ENCODE assay signal across 8 mouse cellular contexts in the genomic region with DNA sequence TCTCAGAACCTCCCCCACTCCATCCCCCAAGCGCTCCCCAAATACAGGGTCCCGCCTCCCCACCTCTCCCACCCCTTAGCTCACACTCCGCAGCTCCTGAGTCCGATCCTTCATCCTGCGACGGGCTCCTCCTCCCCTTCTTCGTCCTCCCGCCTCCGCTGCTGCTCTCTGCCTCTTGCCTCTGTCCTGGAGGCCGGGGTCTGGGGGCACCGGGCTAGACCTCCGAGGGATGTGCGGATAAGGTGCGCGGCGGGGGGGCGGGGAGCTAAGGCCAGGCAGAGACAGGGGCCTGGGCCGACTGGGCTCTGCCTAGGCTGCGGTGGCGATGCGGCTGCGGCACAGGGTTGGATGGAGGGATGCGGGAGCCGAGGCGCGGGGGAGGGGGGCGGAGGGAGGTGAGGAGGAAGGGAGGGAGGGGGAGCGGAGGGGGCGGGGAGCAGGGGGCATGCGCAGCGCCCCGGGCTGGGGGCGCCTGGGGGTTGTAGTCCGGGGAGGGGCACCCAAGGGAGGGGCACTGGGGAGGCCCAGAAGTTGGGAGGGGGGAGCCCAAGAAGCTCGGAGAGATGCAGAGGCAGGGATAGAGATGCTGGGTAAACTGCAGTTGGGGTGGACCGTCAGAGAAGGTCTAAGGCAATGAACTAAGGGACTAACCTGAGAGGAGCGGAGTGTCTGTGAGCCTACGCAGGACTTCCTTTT. TPM values are rescaled to one million over a fixed set of nuclear protein-coding genes. Genes with fewer than 3 reads are reported as not detected.
DNase-seq lines count a peak whose midpoint lies in the region; ATAC-seq and TF ChIP-seq lines count a peak whose summit lies in the region.

Gene Stx4a (plus strand): TSS at position 119 of the 696 bp plus-strand sequence.
Gene Stx1b (minus strand): TSS at position 374 of the 696 bp plus-strand sequence.

- peak within 1 kb of the TSS; percentile 77 for H3K4me2 ChIP-seq in lung, embryonic 16.5 days (ENCODE audit: low read depth, low read length)
- H3K4me2 ChIP-seq in heart, embryonic 13.5 days: peak within 1 kb of the TSS; percentile 76
- peak within 1 kb of the TSS; percentile 85 for H3K4me2 ChIP-seq in midbrain, embryonic 15.5 days

- H3K27me3 ChIP-seq in lung, embryonic 16.5 days (ENCODE audit: control insufficient read depth, insufficient read depth, low read depth, low read length): no peaks in the 10 kb centered on the region
- peaks cover 10% of the 10 kb centered on the region; the same call in 1 of the 2 replicates for H3K27me3 ChIP-seq in heart, embryonic 13.5 days (replicated peaks)
- H3K27me3 ChIP-seq in midbrain, embryonic 15.5 days (replicated peaks): no peaks in the 10 kb centered on the region

- no peak within 1 kb of the TSS for H3K27ac ChIP-seq in lung, embryonic 16.5 days (ENCODE audit: low read length)
- H3K27ac ChIP-seq in cortical plate, adult 2 months (ENCODE audit: insufficient read depth, low read length): peak within 1 kb of the TSS; percentile 79
- no peak within 1 kb of the TSS for H3K27ac ChIP-seq in heart, embryonic 13.5 days (replicated peaks)
- peak within 1 kb of the TSS; percentile 93 for H3K27ac ChIP-seq in midbrain, embryonic 15.5 days

- ATAC-seq in lung, embryonic 16.5 days (ENCODE audit: low read depth): peak; percentile 53
- ATAC-seq in heart, embryonic 13.5 days (ENCODE audit: extremely low read depth, insufficient number of reproducible peaks, low FRiP score, low TSS enrichment): no peak; the same call in 1 of the 2 replicates
- ATAC-seq in midbrain, embryonic 15.5 days (replicated peaks): peak; percentile 91

- H3K4me3 ChIP-seq in lung, embryonic 16.5 days (ENCODE audit: low read length): peak within 1 kb of the TSS; percentile 57
- H3K4me3 ChIP-seq in cortical plate, adult 2 months (ENCODE audit: insufficient read depth, low read length): peak within 1 kb of the TSS; percentile 96
- H3K4me3 ChIP-seq in heart, embryonic 13.5 days: peak within 1 kb of the TSS; percentile 60
- peak within 1 kb of the TSS; percentile 91 for H3K4me3 ChIP-seq in midbrain, embryonic 15.5 days

- 0 out of 2 replicates have a peak, but pooled peaks cover 2% of the 10 kb centered on the region for H3K4me1 ChIP-seq in lung, embryonic 16.5 days (replicated peaks; ENCODE audit: control insufficient read depth, insufficient read depth, low read length)
- H3K4me1 ChIP-seq in cortical plate, adult 2 months (ENCODE audit: control insufficient read depth, insufficient read depth, low read length): no peaks in the 10 kb centered on the region
- 0 out of 2 replicates have a peak, but pooled peaks cover 14% of the 10 kb centered on the region for H3K4me1 ChIP-seq in heart, embryonic 13.5 days
- peaks cover 30% of the 10 kb centered on the region for H3K4me1 ChIP-seq in midbrain, embryonic 15.5 days

- H3K36me3 ChIP-seq in lung, embryonic 16.5 days (ENCODE audit: control insufficient read depth, insufficient read depth, low read length): no peaks in the 10 kb centered on the region
- H3K36me3 ChIP-seq in heart, embryonic 13.5 days: no peaks in the 10 kb centered on the region
- no peaks in the 10 kb centered on the region for H3K36me3 ChIP-seq in midbrain, embryonic 15.5 days (replicated peaks)

- WGBS in lung, embryonic 16.5 days: 5% methylated on average over 23 of the region's 38 CpGs
- 4% methylated on average over 35 of the region's 38 CpGs for WGBS in heart, embryonic 13.5 days
- WGBS in midbrain, embryonic 15.5 days: 3% methylated on average over 28 of the region's 38 CpGs

- peak; percentile 33; the same call in 1 of the 2 replicates for TF ChIP-seq POLR2A in cortical plate, adult 2 months (IDR thresholded peaks at IDR 0.05; ENCODE audit: extremely low read depth, insufficient read depth, low read length)

- peak within 1 kb of the TSS; percentile 66 for H3K9ac ChIP-seq in lung, embryonic 16.5 days (ENCODE audit: low read length)
- H3K9ac ChIP-seq in heart, embryonic 13.5 days: peak within 1 kb of the TSS; percentile 83
- peak within 1 kb of the TSS; percentile 93 for H3K9ac ChIP-seq in midbrain, embryonic 15.5 days

- no peak for DNase-seq in lung, postnatal 4 days
- DNase-seq in layer of hippocampus, postnatal 25 days (ENCODE audit: extremely low spot score in 1 of 2, low spot score in 1 of 2): peak in 1 of 2 experiments; percentile 64
- no peak for DNase-seq in c-Kit-positive CD71-positive TER-119-positive erythroid progenitor cells, embryonic 14.5 days (ENCODE audit: low spot score)
- DNase-seq in spleen, postnatal 14 days (ENCODE audit: low spot score in 2 of 2): no peak

- no peak for TF ChIP-seq CTCF in cortical plate, adult 2 months (IDR thresholded peaks at IDR 0.05; ENCODE audit: extremely low read depth, insufficient read depth, low read length)

- H3K9me3 ChIP-seq in lung, embryonic 16.5 days (ENCODE audit: control insufficient read depth, low read length): no peaks in the 10 kb centered on the region
- no peaks in the 10 kb centered on the region for H3K9me3 ChIP-seq in heart, embryonic 13.5 days
- no peaks in the 10 kb centered on the region for H3K9me3 ChIP-seq in midbrain, embryonic 15.5 days

RNA-seq across cellular contexts. Expression of gene Stx4a, which starts in this region (rescaled TPM):
- polyA plus RNA-seq in lung, embryonic 16.5 days (2015; fragmentation: Nextera tagmentation; extraction: Ambion mirVana): 44.5 and 45.1 TPM in 2 replicates
- 118 and 122 TPM in 2 replicates for polyA plus RNA-seq in cortical plate, adult 2 months (2012; rRNA removed)
- polyA plus RNA-seq in heart, embryonic 13.5 days (2015; fragmentation: Nextera tagmentation; extraction: Ambion mirVana): 39.2 and 48.9 TPM in 2 replicates
- total RNA-seq in layer of hippocampus, postnatal 25 days (2021): 10 to 100 TPM; 59.9 to 62.5 TPM
- polyA plus RNA-seq in midbrain, embryonic 15.5 days (2015; fragmentation: Nextera tagmentation; extraction: Ambion mirVana): 19.5 and 21.8 TPM in 2 replicates

RNA-seq across cellular contexts. Expression of gene Stx1b, which starts in this region (rescaled TPM):
- 1.1 and 1.3 TPM in 2 replicates for polyA plus RNA-seq in lung, embryonic 16.5 days (2015; fragmentation: Nextera tagmentation; extraction: Ambion mirVana)
- polyA plus RNA-seq in cortical plate, adult 2 months (2012; rRNA removed): 381 and 383 TPM in 2 replicates
- polyA plus RNA-seq in heart, embryonic 13.5 days (2015; fragmentation: Nextera tagmentation; extraction: Ambion mirVana): 1.1 and 1.7 TPM in 2 replicates
- total RNA-seq in layer of hippocampus, postnatal 25 days (2021): 100 to 1,000 TPM; 329 to 362 TPM
- polyA plus RNA-seq in midbrain, embryonic 15.5 days (2015; fragmentation: Nextera tagmentation; extraction: Ambion mirVana): 70.0 and 72.9 TPM in 2 replicates

Comparison
In these comparisons a context has a peak if more than half of its experiments do, and no peak if none do; other contexts are left out.
1. RNA of gene Stx1b (polyA plus RNA-seq): 381 to 383 TPM in cortical plate, adult 2 months and 70.0 to 72.9 TPM in midbrain, embryonic 15.5 days; 1.1 to 1.3 TPM in lung, embryonic 16.5 days and 1.1 to 1.7 TPM in heart, embryonic 13.5 days; every median in the first group is over 10 times any median in the second.
2. H3K27ac ChIP-seq: peak in cortical plate, adult 2 months (single experiment) and midbrain, embryonic 15.5 days (single experiment); none in lung, embryonic 16.5 days (single experiment) and heart, embryonic 13.5 days (single experiment).
3. Peak in every context shown above with its lines, with median percentiles within 50 percentile points of each other: H3K4me2 ChIP-seq, H3K4me3 ChIP-seq and H3K9ac ChIP-seq.